ENCODE assay signal across 11 mouse cellular contexts in the genomic region with DNA sequence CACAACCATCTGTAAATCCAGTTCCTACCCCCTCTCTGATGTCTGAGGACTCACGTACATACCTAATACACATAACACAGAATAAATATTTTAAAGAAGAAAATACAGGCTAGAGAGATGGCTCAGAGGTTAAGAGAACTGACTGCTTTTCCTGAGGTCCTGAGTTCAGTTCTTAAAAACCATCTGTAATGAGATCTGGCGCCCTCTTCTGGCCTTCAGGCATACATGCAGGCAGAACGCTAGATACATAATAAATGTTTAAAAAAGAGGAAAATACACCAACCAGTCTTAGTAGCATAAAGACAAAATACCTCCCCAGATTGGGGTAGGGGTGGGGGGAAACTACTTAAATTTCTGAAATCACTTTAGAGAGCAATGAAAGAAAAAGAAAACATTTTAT. TPM values are rescaled to one million over a fixed set of nuclear protein-coding genes. Genes with fewer than 3 reads are reported as not detected.
DNase-seq lines count a peak whose midpoint lies in the region; ATAC-seq and TF ChIP-seq lines count a peak whose summit lies in the region.
"Had no signal": no experiment of that assay in that cellular context is flagged by ENCODE, and none has a peak within 500 bp of the region (broad histone marks: within the 10 kb centered on the region; RNA-seq: fewer than 3 reads in every experiment).

No protein-coding gene starts in this region.

- no peak for ATAC-seq in embryonic facial prominence, embryonic 11.5 days (replicated peaks; ENCODE audit: insufficient number of reproducible peaks, low FRiP score, low TSS enrichment, low read depth)
- ATAC-seq in lung, postnatal 0 days, result no peak

- intact Hi-C loops in left cerebral cortex, postnatal 25 days (cut with DNase I), result no loop called here

- H3K27ac ChIP-seq in embryonic facial prominence, embryonic 11.5 days (replicated peaks; ENCODE audit: low read depth, low read length), result no peak overlapping the region
- no peak overlapping the region for H3K27ac ChIP-seq in embryonic facial prominence, embryonic 10.5 days (replicated peaks)
- no peak overlapping the region for H3K27ac ChIP-seq in lung, postnatal 0 days (ENCODE audit: low read length)
- H3K27ac ChIP-seq: hindbrain, embryonic 15.5 days had no signal

- H3K36me3 ChIP-seq in embryonic facial prominence, embryonic 11.5 days (replicated peaks; ENCODE audit: control insufficient read depth, insufficient read depth, low read depth, low read length), result no peaks in the 10 kb centered on the region
- 0 out of 2 replicates have a peak, but pooled peaks cover 11% of the 10 kb centered on the region for H3K36me3 ChIP-seq in embryonic facial prominence, embryonic 10.5 days (replicated peaks)
- H3K36me3 ChIP-seq in lung, postnatal 0 days (ENCODE audit: insufficient read depth, low read length), result no peaks in the 10 kb centered on the region
- no peaks in the 10 kb centered on the region for H3K36me3 ChIP-seq in splenic B cell, adult 2 months (ENCODE audit: control insufficient read depth, insufficient read depth, low read length, poor library complexity, severe bottlenecking)
- H3K36me3 ChIP-seq: hindbrain, embryonic 15.5 days had no signal

- H3K9me3 ChIP-seq in embryonic facial prominence, embryonic 11.5 days (replicated peaks; ENCODE audit: control insufficient read depth, low read length), result no peaks in the 10 kb centered on the region
- no peaks in the 10 kb centered on the region for H3K9me3 ChIP-seq in embryonic facial prominence, embryonic 10.5 days
- H3K9me3 ChIP-seq in lung, postnatal 0 days (ENCODE audit: low read length), result no peaks in the 10 kb centered on the region
- H3K9me3 ChIP-seq: hindbrain, embryonic 15.5 days had no signal

- H3K27me3 ChIP-seq in embryonic facial prominence, embryonic 11.5 days (ENCODE audit: control insufficient read depth, insufficient read depth, low read length), result no peaks in the 10 kb centered on the region
- H3K27me3 ChIP-seq in embryonic facial prominence, embryonic 10.5 days (replicated peaks; ENCODE audit: low read depth, poor library complexity, severe bottlenecking), result no peaks in the 10 kb centered on the region
- no peaks in the 10 kb centered on the region for H3K27me3 ChIP-seq in lung, postnatal 0 days (replicated peaks; ENCODE audit: insufficient read depth, low read length)
- no peaks in the 10 kb centered on the region for H3K27me3 ChIP-seq in splenic B cell, adult 2 months (ENCODE audit: control insufficient read depth, insufficient read depth, low read length, poor library complexity, severe bottlenecking)
- H3K27me3 ChIP-seq: hindbrain, embryonic 15.5 days had no signal

- H3K4me3 ChIP-seq in embryonic facial prominence, embryonic 11.5 days (ENCODE audit: low read depth, low read length), result no peak overlapping the region
- H3K4me3 ChIP-seq in embryonic facial prominence, embryonic 10.5 days, result no peak overlapping the region
- no peak overlapping the region for H3K4me3 ChIP-seq in lung, postnatal 0 days (ENCODE audit: low read depth, low read length)
- H3K4me3 ChIP-seq: hindbrain, embryonic 15.5 days had no signal

- peak; percentile 78 for TF ChIP-seq CTCF in lung, postnatal 0 days (IDR thresholded peaks at IDR 0.05)

- no peak overlapping the region for H3K9ac ChIP-seq in embryonic facial prominence, embryonic 11.5 days (replicated peaks; ENCODE audit: low read length)
- no peak overlapping the region for H3K9ac ChIP-seq in lung, postnatal 0 days (replicated peaks; ENCODE audit: low read depth)
- H3K9ac ChIP-seq: hindbrain, embryonic 15.5 days had no signal

- H3K4me1 ChIP-seq in embryonic facial prominence, embryonic 11.5 days (ENCODE audit: control insufficient read depth, insufficient read depth, low read length), result no peaks in the 10 kb centered on the region
- H3K4me1 ChIP-seq in embryonic facial prominence, embryonic 10.5 days, result peaks cover 87% of the 10 kb centered on the region
- peaks cover 38% of the 10 kb centered on the region for H3K4me1 ChIP-seq in lung, postnatal 0 days (ENCODE audit: insufficient read depth, low read depth, low read length)

- WGBS in embryonic facial prominence, embryonic 11.5 days, result 57% methylated on average over 3 of the region's 3 CpGs
- 62% methylated on average over 3 of the region's 3 CpGs for WGBS in embryonic facial prominence, embryonic 10.5 days
- 57% methylated on average over 3 of the region's 3 CpGs for WGBS in lung, postnatal 0 days

- no peak for TF ChIP-seq EP300 in lung, postnatal 0 days (IDR thresholded peaks at IDR 0.05)

- H3K4me2 ChIP-seq in embryonic facial prominence, embryonic 11.5 days (ENCODE audit: low read depth, low read length), result no peak overlapping the region
- H3K4me2 ChIP-seq in lung, postnatal 0 days (replicated peaks; ENCODE audit: low read depth, low read length), result no peak overlapping the region
- H3K4me2 ChIP-seq: hindbrain, embryonic 15.5 days; midbrain, embryonic 11.5 days had no signal

- peak; percentile 59 for DNase-seq in embryonic facial prominence, embryonic 11.5 days (ENCODE audit: low spot score)
- no peak for DNase-seq in embryonic facial prominence, embryonic 10.5 days (ENCODE audit: low spot score)
- DNase-seq in lung, postnatal 0 days (ENCODE audit: low spot score), result peak; percentile 76
- DNase-seq in lung, adult 18-20 months, result no peak
- peak; percentile 72 for DNase-seq in adipocyte (ENCODE audit: low spot score)
- DNase-seq in splenic B cell, adult 2 months (ENCODE audit: low read depth, low spot score), result peak; percentile 61
- no peak for DNase-seq in left cerebral cortex, postnatal 25 days (ENCODE audit: low spot score in 2 of 2)
- DNase-seq in gastrocnemius, postnatal 4 days (ENCODE audit: low spot score in 2 of 2), result no peak
- DNase-seq: right cerebral cortex, adult 18-20 months had no signal

RNA-seq across cellular contexts. Expression of a gene that starts 41.2 kb away (rescaled TPM):
- 31.8 and 35.1 TPM in 2 replicates for polyA plus RNA-seq in embryonic facial prominence, embryonic 11.5 days (2014; fragmentation: Nextera tagmentation; extraction: Ambion mirVana)
- polyA plus RNA-seq in embryonic facial prominence, embryonic 10.5 days (2016; fragmentation: Nextera tagmentation; extraction: Ambion mirVana), result 26.2 and 27.9 TPM in 2 replicates
- 120 and 155 TPM in 2 replicates for polyA plus RNA-seq in lung, postnatal 0 days (2015; fragmentation: Nextera tagmentation; extraction: Ambion mirVana)
- total RNA-seq in left cerebral cortex, postnatal 25 days (2021), result 10 to 100 TPM; 87.7 to 91.5 TPM
- total RNA-seq in gastrocnemius, postnatal 4 days (2021), result 10 to 100 TPM; 26.5 to 27.9 TPM

RNA-seq across cellular contexts. Expression of a gene that starts 59.7 kb away (rescaled TPM):
- polyA plus RNA-seq in embryonic facial prominence, embryonic 11.5 days (2014; fragmentation: Nextera tagmentation; extraction: Ambion mirVana), result 9.5 and 10.1 TPM in 2 replicates
- polyA plus RNA-seq in embryonic facial prominence, embryonic 10.5 days (2016; fragmentation: Nextera tagmentation; extraction: Ambion mirVana), result 8.6 and 8.9 TPM in 2 replicates
- 38.9 and 42.7 TPM in 2 replicates for polyA plus RNA-seq in lung, postnatal 0 days (2015; fragmentation: Nextera tagmentation; extraction: Ambion mirVana)
- total RNA-seq in left cerebral cortex, postnatal 25 days (2021), result 10 to 100 TPM; 46.2 to 60.5 TPM
- 10 to 100 TPM; 42.6 to 49.5 TPM for total RNA-seq in gastrocnemius, postnatal 4 days (2021)

RNA-seq across cellular contexts. Expression of a gene that starts 59.8 kb away (rescaled TPM):
- polyA plus RNA-seq in embryonic facial prominence, embryonic 11.5 days (2014; fragmentation: Nextera tagmentation; extraction: Ambion mirVana), result 16.4 and 17.2 TPM in 2 replicates
- 13.9 and 14.8 TPM in 2 replicates for polyA plus RNA-seq in embryonic facial prominence, embryonic 10.5 days (2016; fragmentation: Nextera tagmentation; extraction: Ambion mirVana)
- 15.9 and 19.7 TPM in 2 replicates for polyA plus RNA-seq in lung, postnatal 0 days (2015; fragmentation: Nextera tagmentation; extraction: Ambion mirVana)
- 10 to 100 TPM; 18.0 to 18.3 TPM for total RNA-seq in left cerebral cortex, postnatal 25 days (2021)
- total RNA-seq in gastrocnemius, postnatal 4 days (2021), result 1 to 10 TPM; 8.1 to 8.8 TPM

Comparison
In these comparisons a context has a peak if more than half of its experiments do, and no peak if none do; other contexts are left out.
1. DNase-seq: peak in embryonic facial prominence, embryonic 11.5 days (single experiment), lung, postnatal 0 days (single experiment), adipocyte (single experiment) and splenic B cell, adult 2 months (single experiment); none in embryonic facial prominence, embryonic 10.5 days (single experiment), lung, adult 18-20 months (0 of 2), left cerebral cortex, postnatal 25 days (0 of 2) and gastrocnemius, postnatal 4 days (0 of 2).